Mouse (Mus musculus) urinary bladder, postnatal 0 days (tissue): ENCODE results near the gene Spata31d1a. TPM values are rescaled to one million over a fixed set of nuclear protein-coding genes. Genes with fewer than 3 reads are reported as not detected.

Experiments used
- polyA plus RNA-seq: library from polyadenylated mRNA; unstranded; fragments of >200 nt; fragmentation: Nextera tagmentation; extraction: Ambion mirVana; gene quantifications from 2 replicates; pipeline ENCODE4 v1.2.1, GENCODE M21; 2015

The Spata31d1a gene
- polyA plus RNA-seq, result not detected in 2 replicates

GRCm38 (mm10) chr13:59710230-59710629 lies at the start of gene Spata31d1a:
TSS of gene Spata31d1a (minus strand) at chr13:59710330.

GRCm38 (mm10) chr13:59746711-59747110 lies 36.6 kb upstream of the Spata31d1a start, which contains the start of gene 1700014D04Rik:
TSS of gene 1700014D04Rik (minus strand) at chr13:59746752.

GRCm38 (mm10) chr13:59731652-59732051 lies 21.5 kb upstream of the Spata31d1a start, which contains the start of gene Spata31d1d:
TSS of gene Spata31d1d (minus strand) at chr13:59731752.

DNA sequence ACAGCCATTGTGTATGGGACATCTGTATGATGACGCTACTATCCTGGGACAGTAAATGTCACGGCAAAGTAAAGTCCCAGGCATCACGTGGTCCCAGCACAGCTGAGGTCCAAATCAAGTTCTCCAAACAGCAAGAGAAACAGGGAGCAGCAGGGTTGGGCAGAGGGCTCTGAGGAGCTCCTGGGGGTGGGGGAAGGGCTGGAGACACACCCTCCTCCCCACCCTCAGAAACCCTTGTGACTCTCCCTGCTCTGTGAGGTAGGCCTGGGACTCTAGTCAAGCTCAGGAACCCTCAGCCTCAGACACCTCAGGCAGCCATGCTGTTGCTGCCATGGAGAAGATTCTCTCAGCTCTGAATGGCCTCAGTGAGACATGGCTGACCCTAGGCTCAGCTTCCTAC lies 1.9 kb upstream of the Spata31d1a start, which contains the start of gene Spata31d1b:
Spata31d1b (plus strand) TSS at position 301 of the 400 bp plus-strand sequence.

DNA sequence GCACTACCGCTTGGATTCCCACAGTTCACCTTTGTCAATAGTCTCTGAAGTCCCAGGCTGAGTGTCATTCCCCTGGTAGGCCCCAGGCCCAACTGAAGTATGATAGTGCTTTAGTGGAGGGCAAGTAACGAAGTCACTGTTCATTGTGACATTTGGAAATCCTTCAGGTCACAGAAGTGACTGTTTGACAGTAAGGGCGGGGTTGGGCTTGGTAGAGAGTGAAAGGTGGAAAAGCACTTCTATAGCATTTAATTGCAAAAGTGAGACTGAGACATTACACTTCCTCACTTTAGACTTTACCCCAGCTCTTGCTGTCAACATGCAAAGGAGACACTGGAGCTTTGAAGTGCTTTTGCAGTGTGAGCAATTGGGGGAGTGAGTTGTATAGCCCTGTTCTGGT lies 16.1 kb downstream of the Spata31d1a start, which contains the start of gene 4921517D22Rik:
4921517D22Rik (minus strand) TSS at position 101 of the 400 bp plus-strand sequence.

GRCm38 (mm10) chr13:59675151-59676011 lies 34.7 kb downstream of the Spata31d1a start, which contains the start of gene Golm1:
TSS of gene Golm1 (minus strand) at chr13:59675811.

Other genes starting within 250 kb of the Spata31d1a start
- gene Agtpbp1, start 125.1 kb downstream of the Spata31d1a start, polyA plus RNA-seq, result 17.9 and 20.9 TPM in 2 replicates
- 46.9 and 55.7 TPM in 2 replicates for gene Naa35, start 125.1 kb downstream of the Spata31d1a start, polyA plus RNA-seq
- gene Golm1, start 34.5 kb downstream of the Spata31d1a start, polyA plus RNA-seq, result 17.8 and 18.2 TPM in 2 replicates
- gene 4921517D22Rik, start 16.2 kb downstream of the Spata31d1a start, polyA plus RNA-seq, result not detected in 2 replicates
- not detected in 2 replicates for gene Spata31d1b, start 2.0 kb upstream of the Spata31d1a start, polyA plus RNA-seq
- gene Spata31d1d, start 21.4 kb upstream of the Spata31d1a start, polyA plus RNA-seq, result not detected in 2 replicates
- gene 1700014D04Rik, start 36.4 kb upstream of the Spata31d1a start, polyA plus RNA-seq, result not detected in 2 replicates
- 79.9 and 80.6 TPM in 2 replicates for gene Isca1, start 59.5 kb upstream of the Spata31d1a start, polyA plus RNA-seq
- not detected in 2 replicates for gene Gm49354, start 71.9 kb upstream of the Spata31d1a start, polyA plus RNA-seq
- gene Tut7, start 112.8 kb upstream of the Spata31d1a start, polyA plus RNA-seq, result 28.7 and 34.7 TPM in 2 replicates